Mouse (Mus musculus): ENCODE measurements at regions not wholly inside any gene's neighbourhood (a gene's known extent, or its start where the extent isn't known, plus 50 kb on each side); places are given as distances from the start of the nearest gene placed in this dataset.
A peak's percentile ranks its signal among the peaks of the same experiment; 100 is the strongest.

DNA sequence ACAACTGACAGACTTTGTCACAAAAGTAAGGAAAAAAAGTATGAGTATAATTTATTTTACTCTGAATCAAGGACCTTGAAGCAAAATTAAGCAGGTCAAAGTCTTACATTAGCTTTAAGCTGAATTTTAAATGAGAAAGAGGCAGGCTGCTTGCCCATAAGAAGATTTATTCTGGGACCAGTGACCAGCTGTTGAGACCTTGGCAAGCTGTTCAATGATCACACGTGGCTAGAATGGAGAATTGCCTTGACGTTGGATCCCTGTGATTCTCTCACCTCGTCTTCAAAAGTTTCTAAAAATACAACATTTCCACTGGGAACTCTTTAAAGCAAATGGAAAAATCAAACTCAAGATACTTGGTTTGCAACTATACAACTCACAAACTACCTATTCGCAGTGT is 177.3 kb downstream of the Usp46 start:
- Histone ChIP-seq H3K36me3 (no peaks in the 10 kb centered on the region), H3K9me3 (replicated peaks) (no peaks in the 10 kb centered on the region), H3K27ac (no peak overlapping the region), H3K27me3 (ENCODE audit: low read depth, poor library complexity, severe bottlenecking) (no peaks in the 10 kb centered on the region), H3K4me1 (no peaks in the 10 kb centered on the region), H3K4me3 (no peak overlapping the region)
- no peak for DNase-seq (ENCODE audit: low spot score)
- WGBS = 89% methylated on average over 4 of the region's 4 CpGs

GRCm38 (mm10) chr5:73891606-73892005 is 176.6 kb downstream of the Usp46 start:
- Histone ChIP-seq H3K36me3 (no peaks in the 10 kb centered on the region), H3K27ac (no peak overlapping the region), H3K9me3 (replicated peaks) (no peaks in the 10 kb centered on the region), H3K4me1 (no peaks in the 10 kb centered on the region), H3K4me3 (no peak overlapping the region), H3K27me3 (ENCODE audit: low read depth, poor library complexity, severe bottlenecking) (no peaks in the 10 kb centered on the region)
- DNase-seq (ENCODE audit: low spot score) = no peak
- 67% methylated on average over 11 of the region's 11 CpGs for WGBS

GRCm38 (mm10) chr5:73892440-73893225 is 175.6 kb downstream of the Usp46 start:
- Histone ChIP-seq H3K9me3 (replicated peaks) (no peaks in the 10 kb centered on the region), H3K27ac (no peak overlapping the region)

GRCm38 (mm10) chr5:73895186-73895585 is 173.0 kb downstream of the Usp46 start:
- 93% methylated on average over 5 of the region's 5 CpGs for WGBS
- no peak overlapping the region for H3K4me3 ChIP-seq
- no peaks in the 10 kb centered on the region for H3K9me3 ChIP-seq (replicated peaks)
- DNase-seq (ENCODE audit: low spot score) = no peak
- H3K36me3 ChIP-seq = no peaks in the 10 kb centered on the region
- H3K27ac ChIP-seq = no peak overlapping the region
- H3K27me3 ChIP-seq (ENCODE audit: low read depth, poor library complexity, severe bottlenecking) = no peaks in the 10 kb centered on the region
- H3K4me1 ChIP-seq = no peaks in the 10 kb centered on the region

More at GRCm38 (mm10) chr5:73892440-73893225, 175.6 kb downstream of the Usp46 start:
- 80% methylated on average over 4 of the region's 4 CpGs for WGBS
- Histone ChIP-seq H3K36me3 (no peaks in the 10 kb centered on the region), H3K4me1 (no peaks in the 10 kb centered on the region), H3K4me3 (no peak overlapping the region), H3K27me3 (ENCODE audit: low read depth, poor library complexity, severe bottlenecking) (no peaks in the 10 kb centered on the region)
- DNase-seq (ENCODE audit: low spot score) = no peak

- Histone ChIP-seq H3K4me3 (no peak overlapping the region), H3K27me3 (ENCODE audit: low read depth, poor library complexity, severe bottlenecking) (no peaks in the 10 kb centered on the region), H3K36me3 (no peaks in the 10 kb centered on the region), H3K9me3 (replicated peaks) (no peaks in the 10 kb centered on the region), H3K27ac (no peak overlapping the region), H3K4me1 (no peaks in the 10 kb centered on the region)
- peak; percentile 9 for DNase-seq (ENCODE audit: low spot score)
- 96% methylated on average over 1 of the region's 1 CpGs for WGBS
Measured at GRCm38 (mm10) chr5:73896785-73897184, 171.4 kb downstream of the Usp46 start.

DNA sequence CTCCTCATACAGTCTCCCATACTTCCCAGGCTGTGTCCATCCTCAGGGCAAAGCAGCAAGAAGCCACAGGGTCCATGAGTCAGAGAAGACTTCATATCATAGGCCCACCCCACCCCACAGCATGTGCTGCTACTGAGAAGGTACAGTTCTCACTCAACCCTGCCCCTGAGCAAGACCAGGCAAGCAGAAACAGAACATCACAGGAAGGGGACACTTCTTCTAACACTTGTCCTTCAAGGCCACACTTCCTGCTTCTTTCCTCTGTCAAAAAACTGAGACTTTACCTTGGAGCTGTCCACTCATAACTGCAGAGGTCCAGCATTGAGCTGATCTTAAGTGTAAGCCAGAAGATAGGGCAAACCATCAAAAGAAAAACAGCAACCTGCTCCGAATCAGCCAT is 166.6 kb downstream of the Usp46 start:
- no peaks in the 10 kb centered on the region for H3K9me3 ChIP-seq (replicated peaks)
- no peak overlapping the region for H3K4me3 ChIP-seq
- WGBS = 96% methylated on average over 1 of the region's 1 CpGs
- no peaks in the 10 kb centered on the region for H3K27me3 ChIP-seq (ENCODE audit: low read depth, poor library complexity, severe bottlenecking)
- peaks cover 16% of the 10 kb centered on the region for H3K4me1 ChIP-seq
- H3K36me3 ChIP-seq = no peaks in the 10 kb centered on the region
- DNase-seq (ENCODE audit: low spot score) = no peak
- H3K27ac ChIP-seq = no peak overlapping the region

DNA sequence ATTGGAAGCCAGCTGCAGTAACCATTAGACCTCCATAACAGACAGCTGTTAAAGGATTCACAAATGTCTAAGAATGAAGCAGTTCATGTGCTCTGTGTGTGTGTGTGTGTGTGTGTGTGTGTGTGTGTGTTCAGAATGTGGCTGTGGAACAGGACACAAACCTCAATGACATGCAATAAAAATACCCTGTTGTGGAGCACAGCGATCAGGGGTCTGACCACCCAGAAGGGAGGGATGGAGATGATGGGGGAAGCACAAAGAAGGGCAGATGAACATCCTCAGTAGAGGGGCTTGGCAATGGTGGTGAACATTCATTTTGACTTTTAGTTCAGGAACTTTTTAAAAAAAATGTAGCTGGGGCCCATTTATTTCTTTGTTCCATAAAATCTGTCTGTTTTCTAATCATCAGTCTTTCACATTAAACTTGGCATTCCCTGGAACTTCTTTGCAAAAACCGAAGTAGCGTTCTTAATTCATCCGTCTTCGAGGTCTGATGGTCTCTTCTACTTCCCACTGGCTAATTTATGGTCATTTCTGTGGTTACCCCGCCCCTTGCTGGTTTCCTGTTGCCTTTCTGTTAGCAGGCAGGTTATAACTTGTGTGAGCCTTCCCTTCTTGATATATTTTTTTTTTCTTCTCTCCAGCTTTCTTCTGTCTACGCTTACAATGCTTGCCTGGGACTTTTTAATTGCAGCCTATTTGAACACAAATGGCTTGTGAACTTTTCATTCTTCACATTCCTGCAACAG is 165.6 kb downstream of the Usp46 start:
- Histone ChIP-seq H3K4me3 (no peak overlapping the region), H3K27ac (peak overlapping the region; percentile 76; the same call in 1 of the 2 replicates), H3K4me1 (peaks cover 16% of the 10 kb centered on the region), H3K36me3 (no peaks in the 10 kb centered on the region), H3K27me3 (ENCODE audit: low read depth, poor library complexity, severe bottlenecking) (no peaks in the 10 kb centered on the region), H3K9me3 (replicated peaks) (no peaks in the 10 kb centered on the region)
- DNase-seq (ENCODE audit: low spot score) = no peak
- 61% methylated on average over 7 of the region's 7 CpGs for WGBS

- H3K27me3 ChIP-seq (ENCODE audit: low read depth, poor library complexity, severe bottlenecking) = no peaks in the 10 kb centered on the region
- H3K27ac ChIP-seq = peak overlapping the region; percentile 76
- no peaks in the 10 kb centered on the region for H3K36me3 ChIP-seq
- H3K9me3 ChIP-seq (replicated peaks) = no peaks in the 10 kb centered on the region
- H3K4me3 ChIP-seq = no peak overlapping the region
- 81% methylated on average over 8 of the region's 8 CpGs for WGBS
- no peak for DNase-seq (ENCODE audit: low spot score)
- peaks cover 16% of the 10 kb centered on the region for H3K4me1 ChIP-seq
Measured at GRCm38 (mm10) chr5:73903219-73903570, 165.0 kb downstream of the Usp46 start.

DNA sequence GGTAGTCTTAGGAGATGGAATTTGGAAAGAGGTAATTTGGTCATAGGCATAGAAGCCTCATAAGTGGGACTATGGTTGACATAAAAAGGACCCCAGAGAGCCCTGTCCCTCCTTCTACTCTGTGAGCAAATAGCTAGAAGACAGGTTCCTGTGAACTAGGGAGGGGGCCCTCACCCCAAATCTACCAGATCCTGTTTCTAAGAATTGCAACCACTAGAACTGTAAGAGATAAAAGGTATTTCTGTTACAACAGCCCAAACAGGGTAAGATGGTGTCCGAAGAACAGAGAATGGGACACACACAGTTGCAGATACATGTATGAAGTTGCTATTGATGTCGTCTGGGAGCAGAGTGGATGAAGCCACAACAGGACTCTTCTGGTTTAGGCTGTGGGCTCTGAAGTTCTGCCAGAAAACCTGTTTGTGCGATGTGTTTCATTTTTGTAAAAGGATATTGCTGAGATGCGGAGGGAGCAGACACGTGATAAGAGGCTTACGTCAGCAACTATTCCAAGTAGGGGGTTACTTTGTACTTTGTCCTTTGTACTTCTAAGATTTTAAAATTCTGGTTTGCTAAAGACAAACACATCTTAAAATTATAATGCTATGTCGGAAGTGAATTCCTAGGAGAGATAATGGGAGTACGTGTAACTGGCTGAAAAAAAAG is 164.0 kb downstream of the Usp46 start:
- Histone ChIP-seq H3K36me3 (no peaks in the 10 kb centered on the region), H3K9me3 (replicated peaks) (no peaks in the 10 kb centered on the region), H3K4me3 (no peak overlapping the region), H3K27me3 (ENCODE audit: low read depth, poor library complexity, severe bottlenecking) (no peaks in the 10 kb centered on the region), H3K27ac (no peak overlapping the region), H3K4me1 (peaks cover 16% of the 10 kb centered on the region)
- no peak for DNase-seq (ENCODE audit: low spot score)
- 97% methylated on average over 8 of the region's 8 CpGs for WGBS

DNA sequence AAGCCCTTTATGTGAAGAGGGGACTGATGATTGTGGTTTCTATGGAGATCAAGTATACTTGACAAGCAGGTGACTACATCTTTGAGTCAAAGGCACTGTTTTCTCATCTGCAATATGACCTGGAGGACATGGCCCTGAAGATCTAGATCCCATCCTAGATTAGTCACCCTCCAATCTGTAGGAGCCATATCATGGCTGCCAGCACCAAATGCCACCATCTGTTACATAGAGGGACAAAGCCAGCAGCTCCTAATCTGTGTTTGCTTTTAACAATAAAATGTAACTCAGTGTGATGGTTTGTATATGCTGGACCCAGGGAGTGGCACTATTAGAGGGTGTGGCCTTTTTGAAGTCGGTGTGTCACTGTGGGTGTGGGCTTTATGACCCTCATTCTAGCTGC is 156.1 kb downstream of the Usp46 start:
- Histone ChIP-seq H3K27ac (no peak overlapping the region), H3K9me3 (replicated peaks) (no peaks in the 10 kb centered on the region), H3K27me3 (ENCODE audit: low read depth, poor library complexity, severe bottlenecking) (no peaks in the 10 kb centered on the region), H3K36me3 (no peaks in the 10 kb centered on the region), H3K4me3 (no peak overlapping the region), H3K4me1 (peaks cover 7% of the 10 kb centered on the region)
- DNase-seq (ENCODE audit: low spot score) = no peak
- WGBS = 66% methylated on average over 1 of the region's 1 CpGs

DNA sequence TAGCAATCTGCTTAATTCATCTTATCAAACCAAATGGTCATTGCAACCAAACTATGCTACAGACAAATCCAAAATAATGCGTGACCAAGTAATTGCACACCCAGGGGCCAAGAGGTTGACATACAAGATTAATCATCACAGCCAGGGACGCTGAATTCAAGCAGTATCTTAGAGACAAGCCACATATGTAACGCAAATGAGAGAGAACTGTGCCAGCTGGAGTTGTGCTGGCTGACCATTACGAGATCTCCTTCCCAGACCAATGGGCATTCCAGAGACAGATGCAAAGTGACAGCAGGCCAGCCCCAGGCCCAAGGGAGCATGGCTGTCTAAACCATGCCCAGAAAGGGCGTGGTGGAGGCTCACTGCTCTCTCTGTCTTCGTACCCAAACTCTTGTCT is 155.1 kb downstream of the Usp46 start:
- peaks cover 15% of the 10 kb centered on the region for H3K4me1 ChIP-seq
- no peaks in the 10 kb centered on the region for H3K9me3 ChIP-seq (replicated peaks)
- no peaks in the 10 kb centered on the region for H3K27me3 ChIP-seq (ENCODE audit: low read depth, poor library complexity, severe bottlenecking)
- H3K27ac ChIP-seq = no peak overlapping the region
- H3K36me3 ChIP-seq = no peaks in the 10 kb centered on the region
- DNase-seq (ENCODE audit: low spot score) = no peak
- 52% methylated on average over 6 of the region's 6 CpGs for WGBS
- H3K4me3 ChIP-seq = no peak overlapping the region

GRCm38 (mm10) chr5:73918011-73918410 is 150.2 kb downstream of the Usp46 start:
- H3K4me1 ChIP-seq = peaks cover 18% of the 10 kb centered on the region
- no peaks in the 10 kb centered on the region for H3K36me3 ChIP-seq
- 32% methylated on average over 2 of the region's 2 CpGs for WGBS
- H3K27me3 ChIP-seq (ENCODE audit: low read depth, poor library complexity, severe bottlenecking) = no peaks in the 10 kb centered on the region
- no peak overlapping the region for H3K27ac ChIP-seq
- H3K4me3 ChIP-seq = no peak overlapping the region
- no peaks in the 10 kb centered on the region for H3K9me3 ChIP-seq (replicated peaks)
- DNase-seq (ENCODE audit: low spot score) = no peak

DNA sequence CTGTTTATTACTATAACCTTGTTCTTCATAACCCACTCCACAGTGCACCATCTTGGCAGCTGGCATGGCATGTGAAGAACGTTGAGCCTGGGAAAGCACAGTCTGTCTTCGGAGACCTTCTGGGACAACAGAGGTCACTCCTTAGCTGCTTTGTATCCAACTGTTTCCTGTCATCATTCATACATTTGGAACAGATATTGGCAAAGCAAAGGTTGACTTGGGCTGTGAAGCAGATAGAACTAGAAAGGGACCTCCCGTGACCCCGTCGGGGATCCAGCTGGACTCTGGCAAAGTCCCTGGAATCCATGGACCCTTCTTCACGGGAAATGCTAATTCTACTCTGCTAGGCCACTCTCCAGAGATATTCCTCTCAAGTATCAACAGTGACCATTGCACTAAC is 148.3 kb downstream of the Usp46 start:
- no peak for DNase-seq (ENCODE audit: low spot score)
- Histone ChIP-seq H3K27me3 (ENCODE audit: low read depth, poor library complexity, severe bottlenecking) (no peaks in the 10 kb centered on the region), H3K36me3 (no peaks in the 10 kb centered on the region), H3K4me1 (peaks cover 15% of the 10 kb centered on the region), H3K4me3 (no peak overlapping the region), H3K27ac (no peak overlapping the region), H3K9me3 (replicated peaks) (no peaks in the 10 kb centered on the region)
- 95% methylated on average over 6 of the region's 6 CpGs for WGBS
